Mouse (Mus musculus) T-cell, adult 66 days (primary cell): ENCODE results near the gene Vmn1r213. TPM values are rescaled to one million over a fixed set of nuclear protein-coding genes. Genes with fewer than 3 reads are reported as not detected.

ENCODE experiments used
- total RNA-seq, 2 experiments: library from RNA; stranded (reverse); gene quantifications; 3 replicates in 1 of 2; 4 replicates in 1 of 2; pipeline ENCODE4 v1.2.4; 2023

The Vmn1r213 gene
- not detected for total RNA-seq

DNA sequence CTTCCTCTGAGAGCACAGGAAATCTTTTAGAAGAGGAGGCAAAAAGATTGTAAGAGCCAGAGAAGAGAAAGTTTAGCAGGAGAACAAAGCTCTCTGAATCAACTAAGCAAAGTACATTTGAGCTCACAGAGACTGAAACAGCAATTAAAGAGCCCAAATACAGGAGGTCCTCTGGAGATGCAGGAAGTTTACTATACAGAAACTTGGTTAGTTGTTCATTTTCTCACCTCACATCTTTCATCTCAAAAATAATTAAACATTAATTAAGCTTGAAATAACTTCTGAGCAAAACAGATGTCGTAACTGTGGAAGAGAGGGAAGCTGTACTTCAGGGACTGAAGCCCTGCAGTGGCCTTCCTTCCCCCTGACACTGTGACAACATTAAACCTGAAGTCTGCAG lies at the start of gene Vmn1r213:
TSS of gene Vmn1r213 (plus strand) at position 301 of the 400 bp plus-strand sequence.

DNA sequence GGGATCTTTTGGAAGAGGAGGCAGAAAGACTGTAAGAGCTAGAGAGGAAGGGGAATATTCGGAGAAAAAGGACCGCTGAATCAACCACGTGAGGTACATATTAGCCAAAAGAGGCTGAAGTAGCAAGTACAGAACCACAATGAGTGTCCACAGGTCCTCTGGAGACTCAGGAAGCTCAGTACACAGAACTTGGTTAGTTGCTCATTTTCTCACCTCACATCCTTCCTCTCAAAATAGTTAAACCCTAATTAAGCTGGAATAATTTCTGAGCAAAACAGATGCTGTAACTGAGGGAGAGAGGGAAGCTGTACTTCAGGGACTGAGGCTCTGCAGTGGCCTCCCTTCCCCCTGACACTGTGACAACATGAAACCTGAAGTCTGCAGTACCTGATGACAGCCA lies 22.7 kb downstream of the Vmn1r213 start, which contains the start of gene Vmn1r214:
TSS of gene Vmn1r214 (plus strand) at position 301 of the 400 bp plus-strand sequence.

Other genes starting within 250 kb of the Vmn1r213 start
- not detected for gene Vmn1r208, start 230.3 kb upstream of the Vmn1r213 start, total RNA-seq
- gene Vmn1r209, start 198.0 kb upstream of the Vmn1r213 start, total RNA-seq: under 1 TPM in 1 of 2 experiments, not detected in 1; 0.15 TPM
- not detected for gene Vmn1r210, start 176.3 kb upstream of the Vmn1r213 start, total RNA-seq
- not detected for gene Vmn1r211, start 150.1 kb upstream of the Vmn1r213 start, total RNA-seq
- not detected for gene Vmn1r212, start 123.5 kb upstream of the Vmn1r213 start, total RNA-seq
- not detected for gene Vmn1r214, start 22.8 kb downstream of the Vmn1r213 start, total RNA-seq
- not detected for gene Vmn1r215, start 60.4 kb downstream of the Vmn1r213 start, total RNA-seq
- not detected for gene Vmn1r217, start 110.6 kb downstream of the Vmn1r213 start, total RNA-seq
- not detected for gene Vmn1r218, start 125.5 kb downstream of the Vmn1r213 start, total RNA-seq
- not detected for gene Vmn1r219, start 151.7 kb downstream of the Vmn1r213 start, total RNA-seq
- not detected for gene Vmn1r220, start 180.3 kb downstream of the Vmn1r213 start, total RNA-seq
- not detected for gene Vmn1r221, start 206.5 kb downstream of the Vmn1r213 start, total RNA-seq
- gene Vmn1r222, start 228.3 kb downstream of the Vmn1r213 start, total RNA-seq: not detected
- gene Vmn1r223, start 239.5 kb downstream of the Vmn1r213 start, total RNA-seq: not detected